Mouse (Mus musculus) MEL (cell line): Measurements from ENCODE around the gene Fbxl20. TPM values are rescaled to one million over a fixed set of nuclear protein-coding genes. Genes with fewer than 3 reads are reported as not detected.

Experiments used
- DNase-seq: peaks from one replicate; pipeline ENCODE4 v3.0.0; 2011; ENCODE audit warnings: low read depth, low spot score
- H3K27ac ChIP-seq: 2 replicates; pipeline ENCODE4 v1.5.1; 2012; ENCODE audit warnings: low read depth, mild to moderate bottlenecking, control low read depth, low read length, moderate library complexity; ENCODE audit not compliant: control insufficient read depth
- H3K27me3 ChIP-seq, 2 experiments: fragments of 150-350 bp in 1 of 2; sonication (generic) in 1 of 2; 2 replicates each; pipeline ENCODE4 v1.6.1; 2012; ENCODE audit warnings: low read length in 2 of 2, mild to moderate bottlenecking in 2 of 2, improper control_type of control experiment in 1 of 2, moderate library complexity in 1 of 2; ENCODE audit not compliant: insufficient read depth in 2 of 2, control insufficient read depth in 1 of 2
- H3K36me3 ChIP-seq, 2 experiments: 2 replicates each; pipeline ENCODE4 v1.6.1; 2012 to 2014; ENCODE audit warnings: low read length in 2 of 2, improper control_type of control experiment in 1 of 2, inconsistent platforms in 1 of 2, mild to moderate bottlenecking in 1 of 2; ENCODE audit not compliant: insufficient read depth in 2 of 2, control insufficient read depth in 1 of 2
- H3K4me1 ChIP-seq, 2 experiments: fragments of 150-350 bp in 1 of 2; sonication (generic) in 1 of 2; 2 replicates each; pipeline ENCODE4 v1.6.1; 2012; ENCODE audit warnings: low read length in 2 of 2, improper control_type of control experiment in 1 of 2, mild to moderate bottlenecking in 1 of 2; ENCODE audit not compliant: insufficient read depth in 2 of 2, control insufficient read depth in 1 of 2
- H3K4me3 ChIP-seq, 2 experiments: fragments of 150-350 bp in 1 of 2; sonication (generic) in 1 of 2; 2 replicates each; pipeline ENCODE4 v1.5.1; 2012; ENCODE audit warnings: low read depth in 2 of 2, low read length in 2 of 2, mild to moderate bottlenecking in 2 of 2, moderate library complexity in 2 of 2, control low read depth in 1 of 2, improper control_type of control experiment in 1 of 2; ENCODE audit not compliant: control insufficient read depth in 1 of 2, insufficient read depth in 1 of 2
- H3K79me2 ChIP-seq: 2 replicates; pipeline ENCODE4 v1.6.1; 2012; ENCODE audit warnings: mild to moderate bottlenecking, low read length, moderate library complexity; ENCODE audit not compliant: control insufficient read depth, poor library complexity, insufficient read depth
- H3K9ac ChIP-seq: 2 replicates; pipeline ENCODE4 v1.6.1; 2012; ENCODE audit warnings: low read depth, mild to moderate bottlenecking, control low read depth, low read length, moderate library complexity; ENCODE audit not compliant: control insufficient read depth, poor library complexity, severe bottlenecking
- H3K9me3 ChIP-seq: fragments of 150-350 bp; sonication (generic); replicated peaks from 2 replicates; pipeline ENCODE4 v1.6.1; 2012; ENCODE audit warnings: mild to moderate bottlenecking, low read length, improper control_type of control experiment, moderate library complexity; ENCODE audit not compliant: insufficient read depth
- BHLHE40 ChIP-seq: IDR thresholded peaks from 2 replicates; pipeline ENCODE4 v1.6.1; 2012; ENCODE audit warnings: low read depth, mild to moderate bottlenecking, inconsistent platforms, low read length, improper control_type of control experiment, borderline replicate concordance
- CHD1 ChIP-seq: IDR thresholded peaks from 2 replicates; pipeline ENCODE4 v1.6.1; 2012; ENCODE audit warnings: low read depth, mild to moderate bottlenecking, inconsistent platforms, low read length, improper control_type of control experiment
- CHD2 ChIP-seq: IDR thresholded peaks from 2 replicates; pipeline ENCODE4 v1.6.1; 2011; ENCODE audit warnings: low read length, improper control_type of control experiment
- CTCF ChIP-seq, 3 experiments: IDR thresholded peaks in 2 of 3; conservative IDR thresholded peaks in 1 of 3; 2 replicates each; pipeline ENCODE4 v1.5.1; 2011 to 2012; ENCODE audit warnings: low read length in 3 of 3, low read depth in 2 of 3, mild to moderate bottlenecking in 2 of 3, improper control_type of control experiment in 1 of 3, inconsistent platforms in 1 of 3, mixed read lengths in 1 of 3, moderate library complexity in 1 of 3; ENCODE audit not compliant: control insufficient read depth in 1 of 3, insufficient read depth in 1 of 3, poor library complexity in 1 of 3, severe bottlenecking in 1 of 3
- E2F4 ChIP-seq: IDR thresholded peaks from 2 replicates; pipeline ENCODE4 v1.6.1; 2011; ENCODE audit warnings: low read depth, low read length, improper control_type of control experiment, borderline replicate concordance
- ELF1 ChIP-seq: IDR thresholded peaks from 2 replicates; pipeline ENCODE4 v1.6.1; 2014; ENCODE audit warnings: low read depth, mild to moderate bottlenecking, inconsistent platforms, low read length, improper control_type of control experiment, moderate library complexity
- EP300 ChIP-seq, 2 experiments: IDR thresholded peaks; 2 replicates each; pipeline ENCODE4 v1.6.1; 2011; ENCODE audit warnings: improper control_type of control experiment in 2 of 2, low read length in 2 of 2, low read depth in 1 of 2, mild to moderate bottlenecking in 1 of 2
- ETS1 ChIP-seq: IDR thresholded peaks from 2 replicates; pipeline ENCODE4 v1.6.1; 2012; ENCODE audit warnings: low read depth, mild to moderate bottlenecking, inconsistent platforms, low read length, improper control_type of control experiment, moderate library complexity
- GABPA ChIP-seq: IDR thresholded peaks from 2 replicates; pipeline ENCODE4 v1.6.1; 2012; ENCODE audit warnings: low read depth, mild to moderate bottlenecking, inconsistent platforms, low read length, improper control_type of control experiment, moderate library complexity
- GATA1 ChIP-seq: IDR thresholded peaks from 2 replicates; pipeline ENCODE4 v1.6.1; 2011; ENCODE audit warnings: low read depth, low read length, improper control_type of control experiment
- HCFC1 ChIP-seq: IDR thresholded peaks from 2 replicates; pipeline ENCODE4 v1.6.1; 2012; ENCODE audit warnings: low read depth, mild to moderate bottlenecking, inconsistent platforms, low read length, improper control_type of control experiment, moderate library complexity
- JUND ChIP-seq: IDR thresholded peaks from 2 replicates; pipeline ENCODE4 v1.6.1; 2011; ENCODE audit warnings: low read depth, mild to moderate bottlenecking, improper control_type of control experiment, low read length
- KAT2A ChIP-seq: conservative IDR thresholded peaks from 2 replicates; pipeline ENCODE4 v1.6.1; 2012; ENCODE audit warnings: low read depth, low read length, improper control_type of control experiment, inconsistent platforms
- MAFK ChIP-seq: IDR thresholded peaks from 2 replicates; pipeline ENCODE4 v1.6.1; 2011; ENCODE audit warnings: low read depth, mild to moderate bottlenecking, low read length, improper control_type of control experiment, borderline replicate concordance
- MAX ChIP-seq: IDR thresholded peaks from 2 replicates; pipeline ENCODE4 v1.6.1; 2011; ENCODE audit warnings: low read length, improper control_type of control experiment
- MAZ ChIP-seq: IDR thresholded peaks from 2 replicates; pipeline ENCODE4 v1.6.1; 2012; ENCODE audit warnings: low read depth, mild to moderate bottlenecking, inconsistent platforms, low read length, improper control_type of control experiment
- MEF2A ChIP-seq: IDR thresholded peaks from 2 replicates; pipeline ENCODE4 v1.6.1; 2014; ENCODE audit warnings: low read depth, mild to moderate bottlenecking, inconsistent platforms, low read length, improper control_type of control experiment; ENCODE audit not compliant: poor library complexity, insufficient replicate concordance, severe bottlenecking; ENCODE audit errors: extremely low read depth
- MXI1 ChIP-seq: IDR thresholded peaks from 2 replicates; pipeline ENCODE4 v1.6.1; 2011; ENCODE audit warnings: mild to moderate bottlenecking, low read depth, low read length, improper control_type of control experiment
- MYB ChIP-seq: IDR thresholded peaks from 2 replicates; pipeline ENCODE4 v1.6.1; 2011; ENCODE audit warnings: mild to moderate bottlenecking, low read depth, low read length, improper control_type of control experiment
- MYC ChIP-seq: IDR thresholded peaks from 2 replicates; pipeline ENCODE4 v1.6.1; 2011; ENCODE audit warnings: low read depth, mild to moderate bottlenecking, low read length, improper control_type of control experiment, moderate library complexity
- NELFE ChIP-seq: IDR thresholded peaks from 2 replicates; pipeline ENCODE4 v1.6.1; 2011; ENCODE audit warnings: low read depth, low read length, improper control_type of control experiment
- NRF1 ChIP-seq: IDR thresholded peaks from 2 replicates; pipeline ENCODE4 v1.6.1; 2014; ENCODE audit warnings: low read depth, mild to moderate bottlenecking, inconsistent platforms, low read length, improper control_type of control experiment, moderate library complexity; ENCODE audit not compliant: poor library complexity, insufficient read depth, severe bottlenecking
- POLR2A ChIP-seq, 2 experiments: IDR thresholded peaks; 2 replicates each; pipeline ENCODE4 v1.6.1; 2011 to 2012; ENCODE audit warnings: low read length in 2 of 2, mild to moderate bottlenecking in 2 of 2, control low read depth in 1 of 2, improper control_type of control experiment in 1 of 2, low read depth in 1 of 2, moderate library complexity in 1 of 2; ENCODE audit not compliant: control insufficient read depth in 1 of 2, insufficient read depth in 1 of 2, poor library complexity in 1 of 2
- POLR2AphosphoS2 ChIP-seq: IDR thresholded peaks from 2 replicates; pipeline ENCODE4 v1.6.1; 2011; ENCODE audit warnings: low read length, improper control_type of control experiment
- POLR2AphosphoS5 ChIP-seq: IDR thresholded peaks from 2 replicates; pipeline ENCODE4 v1.6.1; 2012; ENCODE audit warnings: low read depth, borderline replicate concordance, mild to moderate bottlenecking, inconsistent platforms, low read length, moderate library complexity, mixed read lengths
- RAD21 ChIP-seq: IDR thresholded peaks from 2 replicates; pipeline ENCODE4 v1.6.1; 2011; ENCODE audit warnings: mild to moderate bottlenecking, low read depth, low read length, improper control_type of control experiment
- RCOR1 ChIP-seq: IDR thresholded peaks from 2 replicates; pipeline ENCODE4 v1.6.1; 2012; ENCODE audit warnings: low read depth, mild to moderate bottlenecking, inconsistent platforms, low read length, improper control_type of control experiment
- SIN3A ChIP-seq: IDR thresholded peaks from 2 replicates; pipeline ENCODE4 v1.6.1; 2012; ENCODE audit warnings: low read length, improper control_type of control experiment, inconsistent platforms
- SMC3 ChIP-seq: IDR thresholded peaks from 2 replicates; pipeline ENCODE4 v1.6.1; 2011; ENCODE audit warnings: low read depth, low read length, improper control_type of control experiment
- TAL1 ChIP-seq: IDR thresholded peaks from 2 replicates; pipeline ENCODE4 v1.6.1; 2012; ENCODE audit warnings: mild to moderate bottlenecking, inconsistent platforms, low read length, moderate library complexity, mixed read lengths
- TBP ChIP-seq: IDR thresholded peaks from 2 replicates; pipeline ENCODE4 v1.8.0; 2011; ENCODE audit warnings: low read depth, low read length, improper control_type of control experiment
- TCF12 ChIP-seq: IDR thresholded peaks from 2 replicates; pipeline ENCODE4 v1.6.1; 2014; ENCODE audit warnings: low read depth, mild to moderate bottlenecking, inconsistent platforms, low read length, improper control_type of control experiment, moderate library complexity
- USF1 ChIP-seq: IDR thresholded peaks from 2 replicates; pipeline ENCODE4 v1.6.1; 2014; ENCODE audit warnings: low read depth, mild to moderate bottlenecking, inconsistent platforms, low read length, improper control_type of control experiment, moderate library complexity
- USF2 ChIP-seq, 2 experiments: IDR thresholded peaks; 2 replicates each; pipeline ENCODE4 v1.6.1; 2011 to 2012; ENCODE audit warnings: improper control_type of control experiment in 2 of 2, low read length in 2 of 2, borderline replicate concordance in 1 of 2, inconsistent platforms in 1 of 2, low read depth in 1 of 2, mild to moderate bottlenecking in 1 of 2; ENCODE audit not compliant: insufficient read depth in 1 of 2
- ZC3H11A ChIP-seq: IDR thresholded peaks from 2 replicates; pipeline ENCODE4 v1.6.1; 2012; ENCODE audit warnings: low read depth, mild to moderate bottlenecking, inconsistent platforms, low read length, improper control_type of control experiment
- ZKSCAN1 ChIP-seq: IDR thresholded peaks from 2 replicates; pipeline ENCODE4 v1.6.1; 2012; ENCODE audit warnings: low read depth, mild to moderate bottlenecking, inconsistent platforms, low read length, improper control_type of control experiment, moderate library complexity
- ZMIZ1 ChIP-seq: IDR thresholded peaks from 2 replicates; pipeline ENCODE4 v1.6.1; 2012; ENCODE audit warnings: low read depth, mild to moderate bottlenecking, inconsistent platforms, low read length, improper control_type of control experiment, moderate library complexity
- ZNF384 ChIP-seq: IDR thresholded peaks from 2 replicates; pipeline ENCODE4 v1.6.1; 2012; ENCODE audit warnings: low read depth, mild to moderate bottlenecking, inconsistent platforms, low read length, improper control_type of control experiment
- polyA plus RNA-seq, 2 experiments: library from polyadenylated mRNA; stranded (reverse) in 1 of 2; unstranded in 1 of 2; fragments of >175 nt in 1 of 2; fragments of >200 nt in 1 of 2; gene quantifications; 2 replicates each; pipeline versions ENCODE4 v1.2.1 to v1.2.4; 2012; ENCODE audit warnings: low replicate concordance in 2 of 2, low read depth in 1 of 2; ENCODE audit not compliant: insufficient read length in 2 of 2, insufficient read depth in 1 of 2, missing spikeins in 1 of 2
- total RNA-seq: library from RNA; depleted of rRNA; stranded (reverse); fragments of 300-350 nt; gene quantifications from 2 replicates; pipeline ENCODE4 v1.2.3, GENCODE M21; 2012

The Fbxl20 gene
- total and polyA plus RNA-seq, 3 experiments, result 4.4 to 10.0 TPM; not detected in 1

DNA sequence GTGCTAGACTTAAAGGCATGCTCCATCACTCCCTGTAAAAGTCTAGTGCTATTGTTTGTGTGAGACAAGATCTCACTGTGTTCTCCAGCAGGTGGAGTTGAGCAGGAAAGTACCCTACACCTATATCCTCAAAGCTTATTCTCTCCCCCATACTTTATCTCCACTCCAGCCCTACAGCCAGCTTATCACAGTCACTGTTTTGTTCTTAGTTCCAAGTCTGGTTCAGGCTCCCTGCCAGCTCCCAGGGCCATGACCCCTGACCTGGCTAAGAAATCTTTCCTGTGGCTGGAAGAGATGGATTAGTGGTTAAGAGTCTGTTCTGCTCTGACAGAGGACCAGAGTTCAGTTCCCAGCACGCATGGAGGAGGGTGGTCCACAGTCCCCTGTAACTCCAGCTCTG, 103.7 kb downstream of the Fbxl20 start:
- H3K9me3 ChIP-seq, result no peaks in the 10 kb centered on the region
- H3K4me1 ChIP-seq, result 0 out of 4 replicates have a peak, but pooled peaks cover 0 to 11% of the 10 kb centered on the region in 2 experiments
- H3K36me3 ChIP-seq, result no peaks in the 10 kb centered on the region
- H3K9ac ChIP-seq, result no peak overlapping the region
- H3K4me3 ChIP-seq, result no peak overlapping the region
- H3K79me2 ChIP-seq, result no peaks in the 10 kb centered on the region
- H3K27ac ChIP-seq, result no peak overlapping the region
- no peaks in the 10 kb centered on the region for H3K27me3 ChIP-seq
- DNase-seq, result peak; percentile 43
- no peak for TF ChIP-seq MAFK
- no peak; the same call in 1 of the 2 replicates for TF ChIP-seq RAD21
- no peak for TF ChIP-seq E2F4
- TF ChIP-seq MAZ, result no peak
- TF ChIP-seq POLR2AphosphoS2, result no peak
- TF ChIP-seq MYB, result no peak
- TF ChIP-seq SMC3, result peak; percentile 37; the same call in 1 of the 2 replicates
- TF ChIP-seq JUND, result no peak
- TF ChIP-seq ELF1, result no peak
- no peak for TF ChIP-seq NELFE
- TF ChIP-seq NRF1, result no peak
- no peak for TF ChIP-seq MXI1
- no peak for TF ChIP-seq CHD1
- no peak for TF ChIP-seq ZNF384
- TF ChIP-seq MAX, result no peak
- TF ChIP-seq USF1, result no peak
- TF ChIP-seq EP300 (IDR thresholded peaks at IDR 0.05; ENCODE audit: low read depth in 1 of 2, low read length in 2 of 2), result 0 out of 4 replicates have a peak, but pooled peaks of 1 of the 2 experiments have one; percentile 16
- TF ChIP-seq POLR2AphosphoS5, result no peak
- no peak for TF ChIP-seq TAL1
- TF ChIP-seq MYC, result no peak
- TF ChIP-seq MEF2A, result no peak
- TF ChIP-seq KAT2A, result no peak
- no peak for TF ChIP-seq USF2 (IDR thresholded peaks at IDR 0.05; ENCODE audit: borderline replicate concordance in 1 of 2, insufficient read depth in 1 of 2, low read depth in 1 of 2, low read length in 2 of 2)
- TF ChIP-seq CTCF (IDR thresholded peaks at IDR 0.05 in 2 of 3, conservative IDR thresholded peaks at IDR 0.05 in 1 of 3; ENCODE audit: control insufficient read depth in 1 of 3, insufficient read depth in 1 of 3, low read depth in 2 of 3, low read length in 3 of 3, poor library complexity in 1 of 3, severe bottlenecking in 1 of 3), result peak in 1 of 3 experiments; percentile 34; a peak in 2 of 6 replicates
- TF ChIP-seq ZKSCAN1, result no peak
- TF ChIP-seq RCOR1, result peak; percentile 83
- 0 out of 2 replicates have a peak, but pooled peaks have one; percentile 33 for TF ChIP-seq GATA1
- no peak for TF ChIP-seq CHD2
- TF ChIP-seq ETS1, result no peak
- no peak for TF ChIP-seq ZMIZ1
- no peak for TF ChIP-seq POLR2A (IDR thresholded peaks at IDR 0.05; ENCODE audit: control insufficient read depth in 1 of 2, insufficient read depth in 1 of 2, low read depth in 1 of 2, low read length in 2 of 2, poor library complexity in 1 of 2)
- no peak for TF ChIP-seq TCF12
- no peak for TF ChIP-seq SIN3A
- no peak for TF ChIP-seq BHLHE40
- no peak for TF ChIP-seq GABPA
- no peak for TF ChIP-seq ZC3H11A
- TF ChIP-seq TBP, result no peak
- no peak for TF ChIP-seq HCFC1
